Mouse (Mus musculus): ENCODE data around the gene Csmd2. TPM values are rescaled to one million over a fixed set of nuclear protein-coding genes. Genes with fewer than 3 reads are reported as not detected.
A peak's percentile ranks its signal among the peaks of the same experiment; 100 is the strongest.
"Not testable (repeated sequence)": the region's sequence is repeated elsewhere in the genome, so short reads cannot be mapped to it uniquely, and the experiment has no call there.

Csmd2 gene
- polyA plus RNA-seq, 1 experiment from 2014 or later: 0.21 TPM

DNA sequence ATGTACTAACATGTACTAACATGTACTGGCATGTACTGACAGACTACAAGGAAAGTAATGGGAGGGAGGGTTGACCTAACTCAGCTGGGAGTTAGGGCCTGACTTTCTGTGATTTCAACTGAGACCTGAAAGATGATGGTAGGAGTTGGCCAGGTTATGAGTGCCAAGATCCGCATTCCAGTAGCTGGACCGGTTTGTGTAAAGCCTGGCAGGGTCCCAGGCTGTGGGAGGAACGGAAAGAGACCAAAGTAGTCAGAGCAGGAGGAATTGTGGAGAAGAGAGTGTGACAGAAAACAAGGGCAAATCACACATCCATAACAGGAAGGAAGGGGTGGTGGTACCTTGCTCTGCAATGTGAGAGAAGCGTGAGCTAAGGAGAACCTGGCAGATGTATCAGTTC, 588.2 kb downstream of the Csmd2 start:
- no peak for ATAC-seq (ENCODE audit: insufficient number of reproducible peaks, insufficient read depth, low FRiP score, low TSS enrichment, low read depth)
- Histone ChIP-seq H3K9ac (replicated peaks) (no peak overlapping the region), H3K4me1 (replicated peaks) (no peaks in the 10 kb centered on the region), H3K4me3 (replicated peaks) (no peak overlapping the region), H3K36me3 (peaks cover 29% of the 10 kb centered on the region), H3K27ac (no peak overlapping the region), H3K9me3 (peaks cover 15% of the 10 kb centered on the region), H3K4me2 (no peak overlapping the region), H3K27me3 (no peaks in the 10 kb centered on the region)
- WGBS: 93% methylated on average over 4 of the region's 4 CpGs

DNA sequence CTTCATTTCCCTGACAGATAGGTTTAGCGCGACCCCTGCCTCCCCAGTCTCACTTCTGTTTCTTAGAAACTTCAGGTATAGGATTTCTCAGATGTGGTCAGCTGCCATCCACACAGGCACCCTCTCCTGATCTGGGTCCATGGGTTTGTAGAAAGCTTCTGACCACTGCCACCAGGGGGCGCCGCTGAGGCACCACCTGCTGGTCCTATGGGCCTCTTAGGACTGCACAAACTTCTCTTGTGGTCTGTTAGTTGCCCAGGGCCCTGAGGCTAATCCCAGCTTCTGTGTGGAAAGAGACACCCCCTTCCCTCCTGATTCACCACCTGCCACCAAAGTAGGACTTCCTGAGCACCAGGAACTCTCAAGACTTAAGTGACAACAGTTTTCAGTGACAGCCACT, 591.5 kb downstream of the Csmd2 start:
- peaks cover 63% of the 10 kb centered on the region for H3K36me3 ChIP-seq
- no peaks in the 10 kb centered on the region for H3K4me1 ChIP-seq (replicated peaks)
- WGBS: 55% methylated on average over 4 of the region's 4 CpGs
- ATAC-seq (ENCODE audit: insufficient number of reproducible peaks, insufficient read depth, low FRiP score, low TSS enrichment, low read depth): no peak
- H3K4me3 ChIP-seq (replicated peaks): no peak overlapping the region
- H3K27me3 ChIP-seq: no peaks in the 10 kb centered on the region
- H3K4me2 ChIP-seq: no peak overlapping the region
- H3K9ac ChIP-seq (replicated peaks): no peak overlapping the region
- H3K9me3 ChIP-seq: peaks cover 46% of the 10 kb centered on the region
- H3K27ac ChIP-seq: no peak overlapping the region

DNA sequence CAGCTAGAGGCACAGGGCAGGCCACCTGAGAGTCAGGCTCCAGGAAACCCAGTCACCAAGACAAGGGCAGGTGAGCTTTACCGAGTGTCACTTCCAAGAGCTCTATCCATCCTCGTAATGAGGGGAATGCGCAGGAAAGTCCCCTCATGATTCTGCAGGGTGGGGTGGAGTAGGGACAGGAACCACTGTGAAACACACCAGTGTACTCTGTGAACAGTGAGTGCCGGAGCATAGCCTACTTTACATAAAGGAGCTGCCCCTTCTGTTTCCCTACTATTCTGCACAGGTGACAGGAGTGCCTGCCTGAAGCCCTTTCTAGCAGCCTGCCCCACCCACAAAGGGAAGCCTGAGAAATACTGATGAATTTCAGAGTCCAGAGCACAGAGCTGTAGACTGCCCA, 605.6 kb downstream of the Csmd2 start:
- no peaks in the 10 kb centered on the region for H3K27me3 ChIP-seq
- ATAC-seq (ENCODE audit: insufficient number of reproducible peaks, insufficient read depth, low FRiP score, low TSS enrichment, low read depth): no peak
- no peak overlapping the region for H3K27ac ChIP-seq
- H3K4me2 ChIP-seq: no peak overlapping the region
- H3K9ac ChIP-seq (replicated peaks): no peak overlapping the region
- H3K4me3 ChIP-seq (replicated peaks): no peak overlapping the region
- H3K36me3 ChIP-seq: peaks cover 41% of the 10 kb centered on the region
- 90% methylated on average over 4 of the region's 4 CpGs for WGBS
- no peaks in the 10 kb centered on the region for H3K4me1 ChIP-seq (replicated peaks)
- H3K9me3 ChIP-seq: no peaks in the 10 kb centered on the region

- H3K9me3 ChIP-seq: no peaks in the 10 kb centered on the region
- no peak for ATAC-seq (ENCODE audit: insufficient number of reproducible peaks, insufficient read depth, low FRiP score, low TSS enrichment, low read depth)
- no peak overlapping the region for H3K4me3 ChIP-seq (replicated peaks)
- no peak overlapping the region for H3K27ac ChIP-seq
- WGBS: 98% methylated on average over 5 of the region's 5 CpGs
- no peaks in the 10 kb centered on the region for H3K4me1 ChIP-seq (replicated peaks)
- no peak overlapping the region for H3K9ac ChIP-seq (replicated peaks)
- peaks cover 41% of the 10 kb centered on the region for H3K36me3 ChIP-seq
- no peak overlapping the region for H3K4me2 ChIP-seq
- no peaks in the 10 kb centered on the region for H3K27me3 ChIP-seq
Measured at GRCm38 (mm10) chr4:128594062-128594461, 606.4 kb downstream of the Csmd2 start.

- Histone ChIP-seq H3K36me3 (peaks cover 39% of the 10 kb centered on the region), H3K27ac (no peak overlapping the region), H3K27me3 (no peaks in the 10 kb centered on the region), H3K4me3 (replicated peaks) (no peak overlapping the region), H3K9ac (replicated peaks) (no peak overlapping the region), H3K4me2 (no peak overlapping the region), H3K4me1 (replicated peaks) (no peaks in the 10 kb centered on the region), H3K9me3 (no peaks in the 10 kb centered on the region)
- ATAC-seq (ENCODE audit: insufficient number of reproducible peaks, insufficient read depth, low FRiP score, low TSS enrichment, low read depth): no peak
- WGBS: 51% methylated on average over 12 of the region's 12 CpGs
Measured at GRCm38 (mm10) chr4:128597801-128598560, 610.3 kb downstream of the Csmd2 start.

GRCm38 (mm10) chr4:128606586-128606985, 618.9 kb downstream of the Csmd2 start:
- H3K9me3 ChIP-seq: no peaks in the 10 kb centered on the region
- H3K36me3 ChIP-seq: peaks cover 33% of the 10 kb centered on the region
- H3K4me1 ChIP-seq (replicated peaks): peaks cover 12% of the 10 kb centered on the region
- H3K27me3 ChIP-seq: no peaks in the 10 kb centered on the region
- H3K4me3 ChIP-seq (replicated peaks): no peak overlapping the region
- no peak for ATAC-seq (ENCODE audit: insufficient number of reproducible peaks, insufficient read depth, low FRiP score, low TSS enrichment, low read depth)
- 96% methylated on average over 7 of the region's 7 CpGs for WGBS
- no peak overlapping the region for H3K27ac ChIP-seq
- H3K9ac ChIP-seq (replicated peaks): no peak overlapping the region
- no peak overlapping the region for H3K4me2 ChIP-seq

GRCm38 (mm10) chr4:128607661-128608060, 620.0 kb downstream of the Csmd2 start:
- Histone ChIP-seq H3K36me3 (peaks cover 22% of the 10 kb centered on the region), H3K27ac (no peak overlapping the region), H3K27me3 (no peaks in the 10 kb centered on the region), H3K4me1 (replicated peaks) (peaks cover 12% of the 10 kb centered on the region), H3K4me2 (no peak overlapping the region), H3K9ac (replicated peaks) (no peak overlapping the region), H3K9me3 (no peaks in the 10 kb centered on the region), H3K4me3 (replicated peaks) (no peak overlapping the region)
- 94% methylated on average over 11 of the region's 11 CpGs for WGBS
- no peak for ATAC-seq (ENCODE audit: insufficient number of reproducible peaks, insufficient read depth, low FRiP score, low TSS enrichment, low read depth)

- Histone ChIP-seq H3K4me1 (replicated peaks) (peaks cover 12% of the 10 kb centered on the region), H3K36me3 (peaks cover 5% of the 10 kb centered on the region), H3K27me3 (no peaks in the 10 kb centered on the region; the same call in 1 of the 2 replicates), H3K9ac (replicated peaks) (peak overlapping the region; percentile 79), H3K4me2 (peak overlapping the region; percentile 73), H3K27ac (peak overlapping the region; percentile 56; the same call in 1 of the 2 replicates), H3K4me3 (replicated peaks) (peak overlapping the region; percentile 68), H3K9me3 (no peaks in the 10 kb centered on the region)
- no peak; the same call in 1 of the 2 replicates for ATAC-seq (ENCODE audit: insufficient number of reproducible peaks, insufficient read depth, low FRiP score, low TSS enrichment, low read depth)
- WGBS: 12% methylated on average over 25 of the region's 27 CpGs
Measured at GRCm38 (mm10) chr4:128609276-128609924, 621.7 kb downstream of the Csmd2 start.

DNA sequence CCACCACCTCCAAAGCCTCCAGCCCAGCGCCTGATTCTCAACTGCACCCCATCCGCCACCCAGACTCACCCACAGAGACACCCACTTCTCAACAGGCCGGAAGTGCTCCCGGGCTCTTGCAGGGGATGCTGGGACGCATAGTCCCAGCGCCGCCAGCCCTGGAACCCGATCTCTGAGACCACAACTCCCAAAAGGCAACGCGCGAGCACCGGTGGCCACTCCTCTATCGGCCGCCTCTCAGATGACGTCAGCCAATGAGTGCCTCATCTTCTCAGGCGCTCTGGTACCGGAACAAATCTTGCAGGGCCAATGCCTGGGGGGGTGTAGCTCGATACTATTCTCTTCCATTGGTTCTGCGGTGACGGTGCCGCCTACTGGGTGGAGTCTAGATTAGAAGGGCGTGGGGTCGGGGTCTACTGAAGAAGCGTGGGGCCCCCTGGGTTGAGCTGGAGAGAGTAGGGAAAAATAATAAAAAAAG, 622.3 kb downstream of the Csmd2 start, which contains the start of gene Zscan20:
TSS of gene Zscan20 (minus strand) at position 174 of the 478 bp plus-strand sequence.
- Histone ChIP-seq H3K9ac (replicated peaks) (peak within 1 kb of the TSS; percentile 79), H3K27me3 (no peaks in the 10 kb centered on the region; the same call in 1 of the 2 replicates), H3K9me3 (no peaks in the 10 kb centered on the region), H3K27ac (peak within 1 kb of the TSS; percentile 56; the same call in 1 of the 2 replicates), H3K4me2 (peak within 1 kb of the TSS; percentile 73), H3K4me3 (replicated peaks) (peak within 1 kb of the TSS; percentile 68), H3K4me1 (replicated peaks) (peaks cover 12% of the 10 kb centered on the region), H3K36me3 (0 out of 2 replicates have a peak, but pooled peaks cover 2% of the 10 kb centered on the region)
- under 1% methylated on average over 23 of the region's 24 CpGs for WGBS
- ATAC-seq (ENCODE audit: insufficient number of reproducible peaks, insufficient read depth, low FRiP score, low TSS enrichment, low read depth): peak; percentile 95

DNA sequence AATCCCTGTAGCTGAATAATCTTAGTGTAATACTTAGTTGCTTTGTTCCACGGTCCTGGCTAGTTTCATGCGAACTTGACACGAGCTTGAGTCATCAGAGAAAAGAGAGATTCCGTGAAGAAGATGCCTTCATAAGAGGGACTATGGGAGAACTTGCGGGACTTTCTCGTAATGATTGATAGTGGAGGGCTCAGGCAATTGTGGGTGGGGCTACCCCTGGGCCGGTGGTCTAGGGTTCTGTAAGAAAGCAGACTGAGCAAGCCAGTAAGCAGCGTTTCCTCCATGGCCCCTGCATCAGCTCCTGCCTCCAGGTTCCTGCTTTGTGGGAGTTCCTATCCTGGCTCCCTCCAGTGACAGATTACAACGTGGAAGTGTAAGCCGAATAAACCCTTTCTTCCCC, 623.0 kb downstream of the Csmd2 start:
- Histone ChIP-seq H3K4me2 (peak overlapping the region; percentile 73), H3K4me3 (replicated peaks) (peak overlapping the region; percentile 68), H3K9me3 (no peaks in the 10 kb centered on the region), H3K9ac (replicated peaks) (no peak overlapping the region), H3K36me3 (0 out of 2 replicates have a peak, but pooled peaks cover 1% of the 10 kb centered on the region), H3K27me3 (no peaks in the 10 kb centered on the region; the same call in 1 of the 2 replicates), H3K27ac (no peak overlapping the region), H3K4me1 (replicated peaks) (peaks cover 12% of the 10 kb centered on the region)
- 29% methylated on average over 10 of the region's 10 CpGs for WGBS
- no peak for ATAC-seq (ENCODE audit: insufficient number of reproducible peaks, insufficient read depth, low FRiP score, low TSS enrichment, low read depth)

DNA sequence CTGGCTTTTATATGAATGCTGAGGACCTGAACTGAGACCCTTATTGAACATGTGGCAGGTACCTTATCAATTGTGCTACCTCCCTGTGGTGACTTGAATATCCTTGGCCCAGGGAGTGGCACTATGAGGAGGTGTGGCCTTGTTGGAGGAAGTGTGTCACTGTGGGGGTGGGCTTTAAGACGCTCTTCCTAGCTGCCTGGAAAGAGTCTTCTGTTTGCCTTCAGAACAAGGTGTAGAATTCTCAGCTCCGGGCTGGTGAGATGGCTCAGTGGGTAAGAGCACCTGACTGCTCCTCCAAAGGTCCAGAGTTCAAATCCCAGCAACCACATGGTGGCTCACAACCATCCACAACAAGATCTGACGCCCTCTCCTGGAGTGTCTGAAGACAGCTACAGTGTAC, 624.1 kb downstream of the Csmd2 start:
- peaks cover 12% of the 10 kb centered on the region for H3K4me1 ChIP-seq (replicated peaks)
- not testable (repeated sequence) for H3K36me3 ChIP-seq; H3K27ac ChIP-seq; H3K4me2 ChIP-seq; H3K4me3 ChIP-seq (replicated peaks); H3K9ac ChIP-seq (replicated peaks); H3K9me3 ChIP-seq; H3K27me3 ChIP-seq; ATAC-seq (ENCODE audit: insufficient number of reproducible peaks, insufficient read depth, low FRiP score, low TSS enrichment, low read depth)
- 85% methylated on average over 3 of the region's 3 CpGs for WGBS
